Mouse (Mus musculus) midbrain, embryonic 14.5 days (tissue): ENCODE data around the gene Gabpa. TPM values are rescaled to one million over a fixed set of nuclear protein-coding genes. Genes with fewer than 3 reads are reported as not detected.
A peak's percentile ranks its signal among the peaks of the same experiment; 100 is the strongest.

Source experiments
- ATAC-seq: fragments of 200-750 bp; cut with Nextera tagmentation; 2 replicates; pipeline ENCODE4 v1.8.0; 2017; ENCODE audit warnings: moderate number of reproducible peaks, moderate library complexity; ENCODE audit not compliant: low FRiP score, low TSS enrichment
- DNase-seq: peaks from one replicate; pipeline ENCODE4 v3.0.0-alpha.2; 2015
- H3K27ac ChIP-seq: fragments of 300-500 bp; sonication (generic); replicated peaks from 2 replicates; pipeline ENCODE4 v1.5.1; 2014; ENCODE audit warnings: mild to moderate bottlenecking, low read depth, low read length, moderate library complexity
- H3K27me3 ChIP-seq: fragments of 300-500 bp; sonication (generic); 2 replicates; pipeline ENCODE4 v1.6.1; 2014; ENCODE audit warnings: low read length, control low read depth, mixed read lengths; ENCODE audit not compliant: control insufficient read depth, insufficient read depth
- H3K36me3 ChIP-seq: fragments of 300-500 bp; sonication (generic); 2 replicates; pipeline ENCODE4 v1.6.1; 2014; ENCODE audit warnings: low read length, control low read depth; ENCODE audit not compliant: control insufficient read depth, insufficient read depth
- H3K4me1 ChIP-seq: fragments of 300-500 bp; sonication (generic); 2 replicates; pipeline ENCODE4 v1.6.1; 2014; ENCODE audit warnings: mild to moderate bottlenecking, antibody characterized with exemption, low read length, control low read depth; ENCODE audit not compliant: control insufficient read depth, insufficient read depth
- H3K4me2 ChIP-seq: fragments of 300-500 bp; sonication (generic); 2 replicates; pipeline ENCODE4 v1.6.1; 2014; ENCODE audit warnings: mild to moderate bottlenecking, low read length, moderate library complexity
- H3K4me3 ChIP-seq: fragments of 300-500 bp; sonication (generic); replicated peaks from 2 replicates; pipeline ENCODE4 v1.5.1; 2014; ENCODE audit warnings: low read depth, low read length
- H3K9ac ChIP-seq: fragments of 300-500 bp; sonication (generic); replicated peaks from 2 replicates; pipeline ENCODE4 v1.6.1; 2014; ENCODE audit warnings: mild to moderate bottlenecking, low read length, moderate library complexity
- H3K9me3 ChIP-seq: fragments of 300-500 bp; sonication (generic); 2 replicates; pipeline ENCODE4 v1.6.1; 2016; ENCODE audit warnings: low read length, control low read depth, mixed read lengths; ENCODE audit not compliant: control insufficient read depth
- WGBS: fragments of 180-500 bp; shearing (Covaris S2); extraction: QIAGEN DNeasy Blood & Tissue Kit; methylation state at CpG from one replicate; pipeline ENCODE4 v1.1.7; 2014; 5-methylcytosine and 5-hydroxymethylcytosine counted together
- polyA plus RNA-seq: library from polyadenylated mRNA; unstranded; fragments of >200 nt; fragmentation: Nextera tagmentation; extraction: Ambion mirVana; gene quantifications from 2 replicates; pipeline ENCODE4 v1.2.1, GENCODE M21; 2014

Gabpa gene
- polyA plus RNA-seq, 1 experiment from 2014 or later = 24.9 TPM

GRCm38 (mm10) chr16:84875718-84876035, 41.0 kb downstream of the Gabpa start:
- DNase-seq = no peak
- no peak for ATAC-seq
- Histone ChIP-seq H3K9ac (no peak overlapping the region), H3K4me1 (0 out of 2 replicates have a peak, but pooled peaks cover 4% of the 10 kb centered on the region), H3K9me3 (no peaks in the 10 kb centered on the region), H3K4me2 (no peak overlapping the region), H3K36me3 (no peaks in the 10 kb centered on the region), H3K27ac (no peak overlapping the region), H3K27me3 (no peaks in the 10 kb centered on the region), H3K4me3 (no peak overlapping the region)
- 86% methylated on average over 7 of the region's 7 CpGs for WGBS

- ATAC-seq = peak; percentile 44; the same call in 1 of the 2 replicates
- Histone ChIP-seq H3K27ac (no peak overlapping the region), H3K4me1 (0 out of 2 replicates have a peak, but pooled peaks cover 4% of the 10 kb centered on the region), H3K36me3 (no peaks in the 10 kb centered on the region), H3K4me3 (no peak overlapping the region), H3K27me3 (no peaks in the 10 kb centered on the region), H3K9me3 (no peaks in the 10 kb centered on the region), H3K4me2 (no peak overlapping the region), H3K9ac (no peak overlapping the region)
- DNase-seq = peak; percentile 67
- WGBS = 37% methylated on average over 8 of the region's 8 CpGs
Observed at GRCm38 (mm10) chr16:84876082-84876481, 41.4 kb downstream of the Gabpa start.

- H3K36me3 ChIP-seq = no peaks in the 10 kb centered on the region
- H3K27me3 ChIP-seq = no peaks in the 10 kb centered on the region
- WGBS = 19% methylated on average over 5 of the region's 5 CpGs
- no peak overlapping the region for H3K27ac ChIP-seq
- no peak overlapping the region for H3K4me3 ChIP-seq
- no peak overlapping the region for H3K9ac ChIP-seq
- ATAC-seq = no peak
- DNase-seq = peak; percentile 83
- no peak overlapping the region for H3K4me2 ChIP-seq
- 0 out of 2 replicates have a peak, but pooled peaks cover 4% of the 10 kb centered on the region for H3K4me1 ChIP-seq
- no peaks in the 10 kb centered on the region for H3K9me3 ChIP-seq
Observed at GRCm38 (mm10) chr16:84879146-84879545, 44.4 kb downstream of the Gabpa start.

GRCm38 (mm10) chr16:84881168-84881567, 46.4 kb downstream of the Gabpa start:
- no peaks in the 10 kb centered on the region for H3K9me3 ChIP-seq
- H3K9ac ChIP-seq = no peak overlapping the region
- DNase-seq (no peak), ATAC-seq (no peak)
- 90% methylated on average over 9 of the region's 9 CpGs for WGBS
- no peak overlapping the region for H3K4me3 ChIP-seq
- H3K27me3 ChIP-seq = no peaks in the 10 kb centered on the region
- H3K27ac ChIP-seq = no peak overlapping the region
- H3K36me3 ChIP-seq = no peaks in the 10 kb centered on the region
- H3K4me2 ChIP-seq = no peak overlapping the region
- no peaks in the 10 kb centered on the region for H3K4me1 ChIP-seq

- 91% methylated on average over 8 of the region's 8 CpGs for WGBS
- H3K27me3 ChIP-seq = no peaks in the 10 kb centered on the region
- ATAC-seq = no peak
- H3K9ac ChIP-seq = no peak overlapping the region
- no peaks in the 10 kb centered on the region for H3K36me3 ChIP-seq
- H3K4me3 ChIP-seq = no peak overlapping the region
- no peaks in the 10 kb centered on the region for H3K4me1 ChIP-seq
- no peaks in the 10 kb centered on the region for H3K9me3 ChIP-seq
- no peak overlapping the region for H3K27ac ChIP-seq
- no peak overlapping the region for H3K4me2 ChIP-seq
- no peak for DNase-seq
Observed at GRCm38 (mm10) chr16:84881754-84882321, 47.1 kb downstream of the Gabpa start.

- H3K4me1 ChIP-seq = no peaks in the 10 kb centered on the region
- ATAC-seq (no peak), DNase-seq (no peak)
- no peaks in the 10 kb centered on the region for H3K9me3 ChIP-seq
- H3K27me3 ChIP-seq = no peaks in the 10 kb centered on the region
- H3K9ac ChIP-seq = no peak overlapping the region
- no peak overlapping the region for H3K4me2 ChIP-seq
- H3K27ac ChIP-seq = no peak overlapping the region
- no peaks in the 10 kb centered on the region for H3K36me3 ChIP-seq
- H3K4me3 ChIP-seq = no peak overlapping the region
- WGBS = 85% methylated on average over 8 of the region's 8 CpGs
Observed at GRCm38 (mm10) chr16:84884572-84884971, 49.8 kb downstream of the Gabpa start.

GRCm38 (mm10) chr16:84902995-84903394, 68.3 kb downstream of the Gabpa start:
- ATAC-seq = no peak
- no peak overlapping the region for H3K4me2 ChIP-seq
- no peak for DNase-seq
- no peak overlapping the region for H3K4me3 ChIP-seq
- no peak overlapping the region for H3K9ac ChIP-seq
- WGBS = 91% methylated on average over 4 of the region's 4 CpGs
- H3K36me3 ChIP-seq = no peaks in the 10 kb centered on the region
- H3K9me3 ChIP-seq = no peaks in the 10 kb centered on the region
- H3K27me3 ChIP-seq = no peaks in the 10 kb centered on the region
- no peak overlapping the region for H3K27ac ChIP-seq
- 0 out of 2 replicates have a peak, but pooled peaks cover 3% of the 10 kb centered on the region for H3K4me1 ChIP-seq

- 82% methylated on average over 8 of the region's 8 CpGs for WGBS
- no peak for DNase-seq
- H3K4me2 ChIP-seq = no peak overlapping the region
Observed at GRCm38 (mm10) chr16:84911477-84912165, 76.9 kb downstream of the Gabpa start.

More at GRCm38 (mm10) chr16:84911477-84912165, 76.9 kb downstream of the Gabpa start:
- Histone ChIP-seq H3K9ac (no peak overlapping the region), H3K4me1 (no peaks in the 10 kb centered on the region), H3K36me3 (no peaks in the 10 kb centered on the region), H3K9me3 (no peaks in the 10 kb centered on the region), H3K4me3 (no peak overlapping the region), H3K27me3 (no peaks in the 10 kb centered on the region), H3K27ac (no peak overlapping the region)
- no peak for ATAC-seq
